Mouse (Mus musculus) heart, postnatal 0 days (tissue): ENCODE data around the gene H2-Oa.

Experiments
- CTCF ChIP-seq: IDR thresholded peaks from 2 replicates; pipeline ENCODE4 v1.5.1; 2016; ENCODE audit warnings: antibody characterized with exemption, control low read depth, low read depth
- EP300 ChIP-seq: IDR thresholded peaks from 2 replicates; pipeline ENCODE4 v1.6.1; 2016; ENCODE audit warnings: antibody characterized with exemption, low read depth

GRCm38 (mm10) chr17:34101604-34102032 lies 9.5 kb downstream of the H2-Oa start:
- TF ChIP-seq CTCF: peak; percentile 84
- TF ChIP-seq EP300: no peak
